Mouse (Mus musculus) brain, embryonic 14.5 days (tissue): ENCODE data around the gene Elmod3.

Source experiments
- CTCF ChIP-seq: fragments of 200-500 bp; IDR thresholded peaks from 2 replicates; pipeline ENCODE4 v1.5.1; 2012; ENCODE audit warnings: inconsistent platforms, mild to moderate bottlenecking, moderate library complexity, borderline replicate concordance; ENCODE audit not compliant: insufficient read depth, insufficient read length; ENCODE audit errors: extremely low read depth
- POLR2A ChIP-seq: fragments of 200-500 bp; IDR thresholded peaks from 2 replicates; pipeline ENCODE4 v1.6.1; 2012; ENCODE audit warnings: mild to moderate bottlenecking, inconsistent platforms, borderline replicate concordance; ENCODE audit not compliant: poor library complexity, insufficient read depth, insufficient read length, severe bottlenecking; ENCODE audit errors: extremely low read depth

GRCm38 (mm10) chr6:72567508-72567907, 30.7 kb downstream of the Elmod3 start:
- TF ChIP-seq CTCF (no peak), POLR2A (no peak)
